Mouse (Mus musculus) megakaryocyte-erythroid progenitor cell, adult 5-6 weeks (primary cell): Measurements from ENCODE around the gene Slc22a13. TPM values are rescaled to one million over a fixed set of nuclear protein-coding genes. Genes with fewer than 3 reads are reported as not detected.

ENCODE experiments used
- ATAC-seq: replicated peaks from 2 replicates; pipeline ENCODE4 v1.8.0; 2016; ENCODE audit warnings: mild to moderate bottlenecking, inconsistent platforms; ENCODE audit not compliant: severe bottlenecking, poor library complexity, low FRiP score, low TSS enrichment
- total RNA-seq, 2 experiments: library from RNA; stranded (forward) in 1 of 2; stranded (reverse) in 1 of 2; fragments of 200-1000, 215-1000 nt in 1 of 2; fragments of >200 nt in 1 of 2; fragmentation: Nextera tagmentation in 1 of 2; gene quantifications; 2 replicates each; pipeline ENCODE4 v1.2.3; 2014 to 2017

Gene Slc22a13
- total RNA-seq, 2 experiments from 2014 or later, result not detected

- no peak for ATAC-seq
Observed at GRCm38 (mm10) chr9:119145137-119145536, 63.8 kb downstream of the Slc22a13 start.

- no peak for ATAC-seq
Observed at GRCm38 (mm10) chr9:119144696-119145095, 64.2 kb downstream of the Slc22a13 start.

- ATAC-seq, result no peak
Observed at GRCm38 (mm10) chr9:119143372-119143771, 65.5 kb downstream of the Slc22a13 start.

Other genes starting within 250 kb of the Slc22a13 start
- 7.2 TPM in 1 of 2 replicates, not detected in the other for gene Vill, start 156.3 kb downstream of the Slc22a13 start, total RNA-seq (2014; fragmentation: Nextera tagmentation)
- gene Vill, start 156.3 kb downstream of the Slc22a13 start, total RNA-seq (2017), result 8.7 and 11.9 TPM in 2 replicates
- gene Plcd1, start 115.6 kb downstream of the Slc22a13 start, total RNA-seq (2014; fragmentation: Nextera tagmentation), result not detected in 2 replicates
- gene Plcd1, start 115.6 kb downstream of the Slc22a13 start, total RNA-seq (2017), result not detected in 2 replicates
- gene Dlec1, start 106.6 kb downstream of the Slc22a13 start, total RNA-seq (2014; fragmentation: Nextera tagmentation), result not detected in 2 replicates
- 0.65 TPM in 1 of 2 replicates, not detected in the other for gene Dlec1, start 106.6 kb downstream of the Slc22a13 start, total RNA-seq (2017)
- gene Acaa1b, start 52.0 kb downstream of the Slc22a13 start, total RNA-seq (2014; fragmentation: Nextera tagmentation), result not detected in 2 replicates
- gene Acaa1b, start 52.0 kb downstream of the Slc22a13 start, total RNA-seq (2017), result not detected in 2 replicates
- not detected in 2 replicates for gene Gm47289, start 49.9 kb downstream of the Slc22a13 start, total RNA-seq (2014; fragmentation: Nextera tagmentation)
- gene Gm47289, start 49.9 kb downstream of the Slc22a13 start, total RNA-seq (2017), result not detected in 2 replicates
- gene Oxsr1, start 113.3 kb upstream of the Slc22a13 start, total RNA-seq (2014; fragmentation: Nextera tagmentation), result 32.6 and 33.0 TPM in 2 replicates
- 50.4 and 55.4 TPM in 2 replicates for gene Oxsr1, start 113.3 kb upstream of the Slc22a13 start, total RNA-seq (2017)
- gene Acaa1a, start 130.6 kb upstream of the Slc22a13 start, total RNA-seq (2014; fragmentation: Nextera tagmentation), result 21.2 and 53.2 TPM in 2 replicates
- 8.3 and 30.1 TPM in 2 replicates for gene Acaa1a, start 130.6 kb upstream of the Slc22a13 start, total RNA-seq (2017)
- 19.9 and 21.1 TPM in 2 replicates for gene Myd88, start 132.3 kb upstream of the Slc22a13 start, total RNA-seq (2014; fragmentation: Nextera tagmentation)
- gene Myd88, start 132.3 kb upstream of the Slc22a13 start, total RNA-seq (2017), result 16.2 and 18.8 TPM in 2 replicates
- 5.4 and 5.7 TPM in 2 replicates for gene Xylb, start 148.3 kb upstream of the Slc22a13 start, total RNA-seq (2014; fragmentation: Nextera tagmentation)
- gene Xylb, start 148.3 kb upstream of the Slc22a13 start, total RNA-seq (2017), result 4.3 and 4.8 TPM in 2 replicates
- gene Slc22a14, start 156.5 kb upstream of the Slc22a13 start, total RNA-seq (2014; fragmentation: Nextera tagmentation), result not detected in 2 replicates
- gene Slc22a14, start 156.5 kb upstream of the Slc22a13 start, total RNA-seq (2017), result not detected in 2 replicates
- gene Acvr2b, start 193.0 kb upstream of the Slc22a13 start, total RNA-seq (2014; fragmentation: Nextera tagmentation), result 0.09 and 3.4 TPM in 2 replicates
- gene Acvr2b, start 193.0 kb upstream of the Slc22a13 start, total RNA-seq (2017), result 1.3 TPM in 1 of 2 replicates, not detected in the other
- gene Exog, start 235.8 kb upstream of the Slc22a13 start, total RNA-seq (2014; fragmentation: Nextera tagmentation), result 8.2 and 11.1 TPM in 2 replicates
- 4.4 and 5.1 TPM in 2 replicates for gene Exog, start 235.8 kb upstream of the Slc22a13 start, total RNA-seq (2017)